Mouse (Mus musculus) bone marrow macrophage, adult 2 months (primary cell): ENCODE measurements around the gene Phf7. TPM values are rescaled to one million over a fixed set of nuclear protein-coding genes. Genes with fewer than 3 reads are reported as not detected.

Experiments
- H3K27ac ChIP-seq: 2 replicates; pipeline ENCODE4 v1.5.1; 2012; ENCODE audit warnings: low read depth, low read length; ENCODE audit not compliant: insufficient read depth
- H3K4me1 ChIP-seq: 2 replicates; pipeline ENCODE4 v1.6.1; 2012; ENCODE audit warnings: low read length; ENCODE audit not compliant: control insufficient read depth, insufficient read depth
- H3K4me3 ChIP-seq: 2 replicates; pipeline ENCODE4 v1.5.1; 2012; ENCODE audit warnings: mild to moderate bottlenecking, low read length, moderate library complexity; ENCODE audit not compliant: insufficient read depth
- CTCF ChIP-seq: IDR thresholded peaks from 2 replicates; pipeline ENCODE4 v1.5.1; 2012; ENCODE audit warnings: low read depth, mild to moderate bottlenecking, low read length, moderate library complexity
- POLR2A ChIP-seq: IDR thresholded peaks from 2 replicates; pipeline ENCODE4 v1.6.1; 2012; ENCODE audit warnings: mild to moderate bottlenecking, low read depth, low read length, borderline replicate concordance
- polyA plus RNA-seq: library from polyadenylated mRNA; stranded (reverse); fragments of >200 nt; gene quantifications from 2 replicates; pipeline ENCODE4 v1.2.4, GENCODE M21; 2012; ENCODE audit not compliant: missing spikeins, insufficient read depth, insufficient read length

Gene Phf7
- polyA plus RNA-seq, 1 experiment, result 10.5 TPM

- Histone ChIP-seq H3K4me3 (no peak overlapping the region), H3K4me1 (no peaks in the 10 kb centered on the region), H3K27ac (no peak overlapping the region)
- no peak for TF ChIP-seq CTCF
- no peak for TF ChIP-seq POLR2A
These were observed 7.4 kb upstream of the Phf7 start for GRCm38 (mm10) chr14:31258476-31259050.

GRCm38 (mm10) chr14:31252091-31252490, 974 bp upstream of the Phf7 start:
- TF ChIP-seq POLR2A, result no peak
- TF ChIP-seq CTCF, result no peak
- Histone ChIP-seq H3K4me1 (peaks cover 8% of the 10 kb centered on the region), H3K4me3 (peak overlapping the region; percentile 91), H3K27ac (no peak overlapping the region)

GRCm38 (mm10) chr14:31251626-31252025, 509 bp upstream of the Phf7 start:
- no peak overlapping the region; the same call in 1 of the 2 replicates for H3K27ac ChIP-seq
- peaks cover 8% of the 10 kb centered on the region for H3K4me1 ChIP-seq
- TF ChIP-seq CTCF (no peak), POLR2A (no peak)
- H3K4me3 ChIP-seq, result peak overlapping the region; percentile 91

- TF ChIP-seq POLR2A (no peak), CTCF (no peak)
- H3K27ac ChIP-seq, result peak overlapping the region; percentile 94
- peaks cover 8% of the 10 kb centered on the region for H3K4me1 ChIP-seq
- peak overlapping the region; percentile 91 for H3K4me3 ChIP-seq
These were observed 664 bp downstream of the Phf7 start for GRCm38 (mm10) chr14:31250222-31251083.

- H3K4me1 ChIP-seq, result peaks cover 11% of the 10 kb centered on the region
- H3K4me3 ChIP-seq, result no peak overlapping the region
- TF ChIP-seq CTCF (no peak), POLR2A (no peak)
- H3K27ac ChIP-seq, result no peak overlapping the region
These were observed 2.7 kb downstream of the Phf7 start for GRCm38 (mm10) chr14:31248396-31248795.

- TF ChIP-seq POLR2A (no peak), CTCF (no peak)
- Histone ChIP-seq H3K4me3 (no peak overlapping the region), H3K27ac (no peak overlapping the region), H3K4me1 (peaks cover 3% of the 10 kb centered on the region)
These were observed 5.2 kb downstream of the Phf7 start for GRCm38 (mm10) chr14:31245946-31246345.

- Histone ChIP-seq H3K27ac (no peak overlapping the region), H3K4me3 (no peak overlapping the region), H3K4me1 (peaks cover 3% of the 10 kb centered on the region)
- TF ChIP-seq POLR2A, result no peak
- no peak for TF ChIP-seq CTCF
These were observed 6.3 kb downstream of the Phf7 start for GRCm38 (mm10) chr14:31244777-31245176.

GRCm38 (mm10) chr14:31240528-31240927, 10.6 kb downstream of the Phf7 start:
- Histone ChIP-seq H3K4me3 (no peak overlapping the region), H3K27ac (no peak overlapping the region)
- TF ChIP-seq CTCF, result no peak
- TF ChIP-seq POLR2A, result no peak

GRCm38 (mm10) chr14:31237101-31237882, 13.8 kb downstream of the Phf7 start:
- TF ChIP-seq CTCF (no peak), POLR2A (no peak)
- H3K4me1 ChIP-seq, result peaks cover 25% of the 10 kb centered on the region
- no peak overlapping the region for H3K27ac ChIP-seq
- H3K4me3 ChIP-seq, result no peak overlapping the region

More at GRCm38 (mm10) chr14:31240528-31240927, 10.6 kb downstream of the Phf7 start:
- H3K4me1 ChIP-seq, result peaks cover 20% of the 10 kb centered on the region

GRCm38 (mm10) chr14:31233996-31234591, 17.0 kb downstream of the Phf7 start:
- Histone ChIP-seq H3K27ac (no peak overlapping the region), H3K4me1 (peaks cover 29% of the 10 kb centered on the region), H3K4me3 (no peak overlapping the region)
- TF ChIP-seq CTCF (peak; percentile 25; the same call in 1 of the 2 replicates), POLR2A (no peak)
